Mouse (Mus musculus): ENCODE measurements at regions not wholly inside any gene's neighbourhood (a gene's known extent, or its start where the extent isn't known, plus 50 kb on each side); places are given as distances from the start of the nearest gene placed in this dataset.

- no peak for TF ChIP-seq MYOG (IDR thresholded peaks at IDR 0.05; ENCODE audit: control insufficient read depth, extremely low read depth, insufficient read length)
- TF ChIP-seq CTCF (IDR thresholded peaks at IDR 0.05; ENCODE audit: control insufficient read depth, insufficient read depth, insufficient read length) = no peak
- TF ChIP-seq CEBPB (IDR thresholded peaks at IDR 0.05; ENCODE audit: low read depth) = no peak
- no peak for TF ChIP-seq USF1 (IDR thresholded peaks at IDR 0.05; ENCODE audit: low read depth)
- no peak for TF ChIP-seq MAX (IDR thresholded peaks at IDR 0.05)
- no peak for TF ChIP-seq FOSL1 (IDR thresholded peaks at IDR 0.05; ENCODE audit: insufficient read depth, low read length, poor library complexity, severe bottlenecking)
These were observed 282.4 kb upstream of the Hnrnpa3 start for GRCm38 (mm10) chr2:75376666-75377065.

Data from C2C12 (cell line).